Mouse (Mus musculus) right cerebral cortex, postnatal 25 days (tissue): ENCODE results near the gene Usp18.

ENCODE experiments used
- DNase-seq: peaks from one replicate; pipeline ENCODE4 v3.0.0; 2022

Gene Usp18

DNA sequence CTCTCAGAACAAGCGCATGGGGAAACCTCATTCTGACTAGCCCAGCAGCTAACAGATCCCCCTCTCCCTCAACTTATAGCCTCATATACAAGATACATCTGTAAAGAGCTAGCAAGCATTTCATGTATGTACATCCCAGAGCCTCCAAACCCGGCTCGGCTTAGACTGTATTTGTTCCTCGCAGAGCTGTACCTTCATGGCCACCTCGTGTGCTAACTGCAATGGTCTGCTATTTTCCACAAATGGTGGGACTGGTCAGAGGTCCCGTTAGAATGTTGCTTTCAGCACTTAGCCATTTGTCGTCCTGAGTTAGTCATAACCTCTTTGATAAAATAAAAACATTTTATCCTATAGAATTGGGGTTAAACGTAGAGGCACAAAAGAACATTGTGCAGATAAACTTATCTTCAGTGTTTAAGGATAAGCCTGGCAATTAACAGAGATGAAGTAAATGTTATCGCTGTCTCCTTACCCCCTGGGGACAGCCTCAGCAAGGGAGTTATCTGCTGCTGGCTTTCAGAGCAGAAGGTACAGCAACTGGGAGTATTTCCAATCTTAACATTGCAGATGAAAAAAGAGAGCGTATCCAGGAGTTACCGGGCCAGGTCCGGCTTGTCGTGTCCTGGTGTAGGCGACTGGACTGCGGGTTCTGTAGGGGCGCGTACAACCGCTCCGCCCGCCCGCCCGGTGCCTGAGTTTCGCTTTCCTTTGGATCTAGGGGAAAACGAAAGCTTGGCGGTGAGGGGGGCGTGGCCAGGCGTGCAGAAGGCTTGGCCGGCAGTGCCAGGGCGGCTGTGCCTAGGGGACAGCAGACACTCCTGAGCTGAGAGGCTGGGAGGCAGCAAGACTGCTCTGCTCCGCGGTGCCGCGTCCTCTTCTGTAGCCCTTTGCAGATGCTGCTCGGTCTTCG is at the start of gene Usp18:
Usp18 (plus strand) TSS at position 780 of the 910 bp plus-strand sequence.
- DNase-seq = peak; percentile 64

DNA sequence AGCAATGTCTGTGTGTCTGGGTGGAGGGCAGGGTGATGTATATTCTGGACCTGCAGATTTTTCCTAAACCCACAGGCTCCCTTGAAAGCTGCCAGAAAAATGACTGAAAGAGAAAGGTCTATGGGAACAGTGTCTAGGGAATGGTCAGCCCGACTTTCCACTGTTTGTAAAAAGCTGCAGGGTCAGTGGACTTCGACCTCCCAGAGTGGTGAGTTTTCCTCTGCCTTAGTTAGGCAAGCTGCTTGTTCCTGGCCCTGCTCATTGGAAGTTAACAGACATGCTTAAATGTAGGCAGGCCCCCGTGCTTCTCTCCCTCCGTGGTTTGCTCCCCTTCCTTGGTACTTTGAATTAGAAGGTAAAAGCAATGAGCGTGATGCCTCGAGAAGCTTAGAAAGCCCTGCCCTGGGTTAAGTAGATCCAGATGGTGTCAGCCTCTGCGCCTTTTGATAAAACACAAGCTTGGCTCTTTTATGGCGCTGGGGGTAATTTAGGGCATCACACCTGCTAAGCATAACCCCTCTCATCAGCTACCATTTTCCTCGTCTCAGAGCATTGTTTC is 47.8 kb upstream of the Usp18 start:
- DNase-seq = no peak

- no peak for DNase-seq
Observed at GRCm38 (mm10) chr6:121200458-121200857, 45.2 kb upstream of the Usp18 start.

DNA sequence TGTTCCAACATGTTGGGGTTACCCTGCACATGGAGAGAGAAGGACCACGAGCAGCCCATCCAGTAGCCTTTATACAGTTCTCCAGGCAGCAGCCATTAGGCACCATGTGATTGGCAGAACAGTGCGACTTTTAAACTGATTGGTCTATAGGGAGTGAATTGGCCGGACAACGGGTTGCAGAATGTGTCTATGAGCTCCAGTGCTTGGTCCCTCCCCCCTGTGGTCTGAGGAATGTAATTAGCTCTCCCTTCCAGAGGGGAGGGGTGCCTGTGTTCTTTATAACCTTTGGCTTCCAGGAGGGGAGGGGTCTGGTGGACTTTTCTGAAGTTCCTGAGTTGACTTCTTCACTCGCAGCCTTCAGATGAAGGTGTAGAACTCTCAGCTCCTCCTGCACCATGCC is 43.7 kb upstream of the Usp18 start:
- DNase-seq = no peak

DNA sequence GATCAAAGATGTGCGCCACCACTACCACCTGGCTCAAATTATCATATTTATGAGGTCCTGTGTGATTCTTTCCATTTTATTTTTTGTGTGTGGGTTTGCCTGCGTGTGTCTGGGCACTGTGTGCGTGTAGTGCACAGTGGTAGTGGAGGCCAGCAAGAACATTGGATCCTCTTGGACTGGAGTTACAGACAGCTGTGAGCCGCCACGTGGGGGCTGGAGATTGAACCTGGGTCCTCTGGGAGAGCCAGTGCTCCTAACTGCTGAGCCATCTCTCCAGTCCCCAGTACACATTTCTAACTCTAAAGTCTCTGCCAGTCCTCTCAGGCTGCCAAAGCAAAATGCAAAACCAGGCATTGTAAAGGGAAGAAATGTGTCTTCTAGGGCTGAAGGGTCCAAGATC is 39.2 kb upstream of the Usp18 start:
- no peak for DNase-seq

DNA sequence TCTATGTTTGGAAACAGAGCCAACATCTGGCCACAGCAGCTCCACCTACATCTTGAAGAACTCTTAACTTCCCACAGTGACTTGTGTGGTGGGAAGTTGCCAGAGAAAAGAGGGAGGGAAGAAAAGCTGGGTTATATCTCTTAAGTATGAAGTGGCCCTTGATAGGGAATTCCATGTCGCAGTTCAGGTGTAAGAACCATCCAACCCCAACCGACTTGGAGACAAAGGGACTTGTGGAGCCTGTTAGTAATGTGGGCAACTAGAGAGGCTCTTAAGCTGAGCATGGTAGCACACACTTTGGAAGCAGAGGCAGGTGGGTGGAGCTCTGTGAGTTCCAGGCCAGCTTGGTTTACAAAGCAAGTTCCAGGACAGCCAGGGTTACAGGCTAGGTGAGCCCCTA is 36.1 kb upstream of the Usp18 start:
- no peak for DNase-seq

- DNase-seq = peak; percentile 66
Observed at GRCm38 (mm10) chr6:121210149-121210925, 35.4 kb upstream of the Usp18 start, which contains the start of gene Tuba8. Tuba8 (plus strand) TSS chr6:121210696.

DNA sequence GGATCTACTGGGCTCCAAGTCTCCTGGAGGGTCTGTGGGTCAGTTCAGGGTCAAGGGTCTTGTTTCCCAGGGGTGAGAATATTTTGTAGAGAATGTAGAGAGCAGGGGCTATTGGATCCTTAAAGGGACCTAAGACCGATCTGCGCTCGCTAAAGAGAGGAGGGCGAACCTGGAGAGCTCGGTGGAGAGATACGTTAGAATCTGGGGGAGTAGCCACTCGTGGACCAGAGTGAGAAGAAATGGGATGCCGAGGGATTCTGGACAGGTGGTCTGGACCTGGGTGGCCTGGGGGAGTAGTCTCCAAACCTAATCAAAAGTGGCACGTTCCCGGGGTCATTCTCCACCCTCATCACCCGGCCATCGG is 34.8 kb upstream of the Usp18 start:
- DNase-seq = no peak

DNA sequence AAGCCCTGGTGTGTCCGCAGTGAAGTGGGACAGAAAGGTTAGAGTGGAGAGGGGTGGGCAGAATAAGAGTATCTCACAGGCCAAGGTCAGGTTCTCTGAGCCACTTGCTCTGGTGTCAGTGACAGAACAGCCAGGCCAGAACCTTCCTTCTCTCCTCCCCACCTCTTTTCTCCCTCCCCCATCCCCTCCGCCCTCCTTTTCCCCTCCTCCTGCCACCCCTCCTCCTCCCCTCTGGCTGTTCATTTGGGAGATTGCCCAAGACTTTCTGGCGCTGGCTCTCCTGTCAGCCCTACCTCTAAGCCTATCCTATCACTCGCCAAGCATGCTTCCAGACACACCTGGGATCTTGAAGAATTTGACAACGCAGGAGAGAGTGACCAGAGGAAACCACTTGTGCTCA is 34.0 kb upstream of the Usp18 start:
- no peak for DNase-seq

- no peak for DNase-seq
Observed at GRCm38 (mm10) chr6:121212988-121213387, 32.7 kb upstream of the Usp18 start.

DNA sequence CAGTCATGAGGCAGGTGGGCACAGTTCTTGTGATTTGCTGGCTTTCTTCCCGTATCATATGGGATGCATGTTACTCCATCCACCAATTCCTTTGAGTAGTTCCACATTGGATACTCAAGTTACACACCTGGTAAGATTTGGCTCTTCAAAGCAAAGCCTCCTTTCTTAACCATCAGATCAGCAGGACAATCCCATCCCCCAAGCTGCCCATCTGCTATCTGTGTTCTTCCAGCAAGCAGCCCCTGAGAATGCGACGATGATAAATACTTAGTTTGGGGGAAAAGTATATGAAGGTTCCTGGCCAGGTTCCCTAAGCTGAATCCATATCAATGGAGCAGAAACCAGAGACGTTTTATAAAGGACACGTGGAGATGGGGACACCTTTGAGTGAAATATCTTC is 31.5 kb upstream of the Usp18 start:
- DNase-seq = no peak

GRCm38 (mm10) chr6:121214667-121215330 is 30.9 kb upstream of the Usp18 start:
- no peak for DNase-seq

GRCm38 (mm10) chr6:121215336-121215735 is 30.4 kb upstream of the Usp18 start:
- DNase-seq = no peak

GRCm38 (mm10) chr6:121215896-121216295 is 29.8 kb upstream of the Usp18 start:
- no peak for DNase-seq

- no peak for DNase-seq
Observed at GRCm38 (mm10) chr6:121216589-121217255, 29.0 kb upstream of the Usp18 start.

- no peak for DNase-seq
Observed at GRCm38 (mm10) chr6:121218002-121218401, 27.7 kb upstream of the Usp18 start.

GRCm38 (mm10) chr6:121219406-121219805 is 26.3 kb upstream of the Usp18 start:
- DNase-seq = no peak

DNA sequence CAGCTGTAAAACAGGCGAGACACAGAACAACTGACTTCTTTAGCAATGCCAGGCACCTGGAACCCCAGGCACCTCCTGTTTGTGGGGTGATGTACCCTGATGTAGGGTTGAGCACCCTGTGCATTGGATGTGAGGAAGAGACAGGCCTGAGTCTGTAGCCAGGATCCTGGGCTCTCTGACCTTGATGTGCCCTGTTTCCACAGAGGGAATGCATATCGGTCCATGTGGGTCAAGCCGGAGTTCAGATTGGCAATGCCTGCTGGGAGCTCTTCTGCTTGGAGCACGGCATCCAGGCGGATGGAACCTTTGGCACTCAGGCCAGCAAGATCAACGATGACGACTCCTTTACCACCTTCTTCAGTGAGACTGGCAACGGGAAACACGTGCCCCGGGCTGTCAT is 25.5 kb upstream of the Usp18 start:
- DNase-seq = no peak

- no peak for DNase-seq
Observed at GRCm38 (mm10) chr6:121221876-121222597, 23.7 kb upstream of the Usp18 start.

GRCm38 (mm10) chr6:121223001-121223400 is 22.7 kb upstream of the Usp18 start:
- DNase-seq = no peak

- DNase-seq = no peak
Observed at GRCm38 (mm10) chr6:121224067-121224466, 21.6 kb upstream of the Usp18 start.

- DNase-seq = no peak
Observed at GRCm38 (mm10) chr6:121224993-121225392, 20.7 kb upstream of the Usp18 start.
